Mouse (Mus musculus): ENCODE results near the gene Pilrb2.

Pilrb2 gene

GRCm38 (mm10) chr5:137831506-137831905 lies 40.1 kb downstream of the Pilrb2 start:
- DNase-seq = peak; percentile 89

- peak; percentile 91 for DNase-seq
These were observed 40.5 kb downstream of the Pilrb2 start for GRCm38 (mm10) chr5:137831106-137831505.

DNA sequence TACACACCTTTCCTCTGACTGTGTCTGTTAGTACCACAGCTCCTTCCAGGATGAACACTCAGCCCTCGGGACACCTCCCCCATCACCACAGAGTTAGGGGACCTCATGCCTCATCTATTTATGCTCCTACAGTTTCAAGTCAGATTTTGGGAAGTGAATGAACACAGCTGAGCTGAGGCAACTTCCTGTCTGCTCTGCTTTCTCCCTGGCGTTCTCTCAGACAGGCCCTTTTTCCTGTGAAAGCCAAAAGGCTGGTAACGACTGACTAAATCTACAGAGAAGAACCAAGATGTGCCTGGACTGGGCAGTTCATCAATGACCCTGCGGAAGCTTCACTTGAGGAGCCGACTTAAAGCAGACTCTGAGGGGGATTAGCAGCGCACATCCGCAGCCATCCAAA lies 41.4 kb downstream of the Pilrb2 start:
- DNase-seq = peak; percentile 95

DNA sequence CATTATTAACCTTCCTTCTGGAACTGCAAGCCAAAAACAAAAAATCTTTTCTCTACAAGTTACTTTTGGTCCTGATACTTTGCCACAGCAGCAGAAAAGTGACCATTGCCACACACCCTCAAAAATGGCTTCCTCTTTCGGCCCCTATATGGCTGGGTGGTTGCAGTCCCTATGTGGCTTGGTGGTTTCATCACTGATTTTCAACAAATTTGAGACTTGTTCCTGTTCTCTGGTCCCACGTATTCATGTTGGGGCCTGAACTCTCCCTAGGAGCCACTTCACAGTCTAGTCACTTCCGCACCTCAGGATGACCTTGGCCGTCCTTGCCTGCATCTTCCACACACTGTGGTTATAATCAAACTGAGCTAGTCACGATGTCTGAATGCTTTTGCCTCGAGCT lies 42.9 kb downstream of the Pilrb2 start:
- DNase-seq = peak; percentile 89

DNA sequence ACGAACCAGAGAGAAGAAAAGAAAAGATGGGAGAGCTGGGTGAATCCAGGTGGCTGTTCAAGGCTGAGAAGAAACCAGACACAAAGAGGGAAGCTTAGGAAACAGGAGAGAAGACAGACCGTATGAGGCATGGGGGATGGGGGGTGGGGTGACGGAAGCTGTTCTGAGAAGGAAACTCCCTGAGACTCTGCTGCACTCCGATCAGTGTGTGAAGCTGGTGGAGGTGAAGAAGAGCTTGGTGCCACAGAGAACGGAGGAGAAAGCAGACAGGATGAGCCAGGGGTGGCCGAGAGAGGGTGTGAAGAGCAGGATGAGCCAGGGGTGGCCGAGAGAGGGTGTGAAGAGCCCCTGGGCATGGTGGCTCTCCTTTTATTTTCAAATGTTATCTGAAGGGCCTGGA lies 45.2 kb downstream of the Pilrb2 start:
- peak; percentile 64 for DNase-seq

- peak; percentile 60 for DNase-seq
These were observed 45.6 kb downstream of the Pilrb2 start for GRCm38 (mm10) chr5:137825971-137826370.

DNA sequence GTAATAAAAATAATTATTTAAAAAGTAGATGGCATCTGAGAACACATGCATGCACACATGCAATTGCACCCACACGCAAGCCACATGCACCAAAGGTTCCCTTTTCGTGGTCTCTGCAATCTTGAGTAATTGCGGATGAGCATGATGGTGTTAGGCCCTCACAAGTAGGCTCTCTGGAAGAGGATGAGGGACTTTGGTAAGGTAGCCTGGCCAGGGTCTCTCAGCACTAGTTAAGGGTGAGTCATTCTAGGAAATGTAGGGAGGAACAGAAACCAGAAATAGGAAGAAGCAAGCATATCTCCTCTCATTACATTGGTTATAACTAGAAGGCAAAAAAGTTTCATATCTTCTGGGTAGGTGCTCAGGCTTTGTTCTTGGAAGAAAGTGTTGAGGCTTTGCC lies 46.6 kb downstream of the Pilrb2 start:
- DNase-seq = peak; percentile 88

DNA sequence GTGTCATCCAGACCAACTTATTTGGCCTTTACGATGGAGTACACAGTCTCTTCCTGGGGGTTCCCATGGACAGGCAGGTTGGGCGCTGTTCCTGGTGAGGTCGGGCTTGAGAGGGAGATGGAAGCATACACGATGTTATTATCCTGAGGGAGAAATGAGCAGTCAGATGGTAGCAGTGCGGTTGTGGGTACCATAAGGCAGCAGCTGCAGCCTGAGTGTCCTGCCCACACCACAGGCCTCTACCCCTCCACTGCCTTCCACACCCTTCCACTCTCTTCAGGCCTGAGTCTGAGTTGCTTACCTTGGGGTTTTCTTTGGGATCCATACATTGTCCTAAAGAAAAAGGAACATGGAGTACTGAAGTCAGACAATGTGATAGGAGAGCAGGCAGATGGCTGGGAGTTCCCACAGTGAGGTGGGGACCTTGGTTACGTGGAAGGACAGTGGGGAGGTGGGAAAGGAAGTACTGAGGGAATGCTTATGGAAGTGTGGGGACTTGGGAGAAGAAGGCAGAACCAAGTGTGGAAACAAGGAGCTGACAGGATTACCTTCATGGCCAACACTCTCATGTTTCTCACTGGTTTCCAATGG lies 48.1 kb downstream of the Pilrb2 start:
- DNase-seq = peak; percentile 71

GRCm38 (mm10) chr5:137822602-137823001 lies 49.0 kb downstream of the Pilrb2 start:
- DNase-seq = peak; percentile 84

DNA sequence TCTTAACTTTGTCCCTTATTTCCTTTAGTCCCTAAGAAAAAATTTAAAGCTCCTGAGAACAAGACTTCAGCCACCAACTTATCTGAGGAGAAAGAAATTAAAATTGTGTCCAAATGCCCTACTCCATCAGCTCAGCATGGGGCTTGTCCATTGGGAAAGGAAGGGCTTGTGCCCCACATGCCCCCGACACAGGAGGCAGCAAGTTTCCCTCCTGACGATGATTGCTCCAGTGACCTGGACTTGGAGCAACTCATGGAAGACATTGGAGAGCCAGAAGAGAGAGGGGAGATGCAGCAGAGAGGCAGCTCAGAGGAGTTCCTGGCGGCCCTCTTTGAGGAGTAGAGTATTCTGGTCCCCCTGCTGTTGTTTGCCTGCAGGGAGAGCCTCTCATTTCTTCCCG lies 49.5 kb downstream of the Pilrb2 start:
- DNase-seq = peak; percentile 72

DNA sequence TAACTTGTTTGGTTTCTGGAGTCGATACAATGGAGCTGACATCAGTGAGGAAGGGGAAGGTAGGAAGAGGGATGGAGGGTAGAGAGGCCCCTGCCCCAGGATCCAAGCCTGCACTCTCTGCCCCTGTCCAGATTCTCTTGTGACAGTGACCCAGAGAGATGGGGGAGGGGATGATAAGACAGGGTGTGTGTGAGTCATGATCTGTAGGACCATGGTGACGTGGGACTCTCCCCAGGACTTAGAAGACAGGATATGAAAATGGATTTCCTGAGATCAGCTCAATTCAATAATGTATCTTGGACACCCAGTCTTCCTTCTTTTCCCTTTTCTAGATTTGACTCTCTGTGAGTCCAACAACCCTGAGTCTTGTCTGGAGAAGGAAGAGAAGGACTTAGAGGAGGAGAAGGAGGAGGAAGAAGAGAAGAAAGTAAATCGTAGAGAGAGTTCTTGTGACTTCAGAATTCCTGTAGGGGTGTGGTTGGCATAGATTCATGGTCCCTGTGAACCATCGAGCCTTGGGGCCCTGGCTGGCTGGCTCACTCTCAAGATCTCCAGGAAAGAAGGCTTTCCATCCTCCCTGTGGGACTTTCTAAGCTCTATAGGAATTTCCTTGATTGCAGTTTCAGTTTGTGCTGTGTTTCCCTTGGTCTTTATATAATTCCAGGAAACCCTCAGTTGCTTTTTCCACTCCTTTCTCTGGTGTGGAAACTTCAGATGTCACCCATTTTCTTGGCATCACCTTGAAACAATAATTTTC lies 54.0 kb downstream of the Pilrb2 start:
- DNase-seq = peak; percentile 57

All from heart, adult 11 months (tissue).